8 mouse cellular contexts compared by ENCODE assay signal in genomic region chr11:69837952-69838713, GRCm38 (mm10). TPM values are rescaled to one million over a fixed set of nuclear protein-coding genes. Genes with fewer than 3 reads are reported as not detected.
DNase-seq lines count a peak whose midpoint lies in the region; ATAC-seq lines count a peak whose summit lies in the region.

Gene Tmem256 (plus strand): TSS chr11:69838514.

- peaks cover 8% of the 10 kb centered on the region; the same call in 1 of the 2 replicates for H3K36me3 ChIP-seq in hindbrain, embryonic 12.5 days

- peak within 1 kb of the TSS; percentile 98 for H3K9ac ChIP-seq in hindbrain, embryonic 12.5 days

- H3K4me2 ChIP-seq in hindbrain, embryonic 12.5 days (replicated peaks): peak within 1 kb of the TSS; percentile 97

- H3K27ac ChIP-seq in hindbrain, embryonic 12.5 days: peak within 1 kb of the TSS; percentile 97

- peak; percentile 89 for ATAC-seq in hindbrain, embryonic 12.5 days (ENCODE audit: low FRiP score)

- no peaks in the 10 kb centered on the region for H3K9me3 ChIP-seq in hindbrain, embryonic 12.5 days (replicated peaks)

- peak; percentile 98 for DNase-seq in NIH3T3 (ENCODE audit: low read depth)
- DNase-seq in cerebellum, postnatal 10 days: peak; percentile 98 to 99
- DNase-seq in frontal cortex, postnatal 10 days (ENCODE audit: low spot score in 2 of 2): peak; percentile 96 to 97
- peak; percentile 98 to 99 for DNase-seq in layer of hippocampus, postnatal 14 days (ENCODE audit: low spot score in 2 of 2)
- DNase-seq in lung, postnatal 14 days: peak; percentile 94
- peak; percentile 89 for DNase-seq in retina, adult 2 months (ENCODE audit: low read depth, low spot score)
- peak; percentile 88 to 91 for DNase-seq in thymus, postnatal 36 days

- H3K4me1 ChIP-seq in hindbrain, embryonic 12.5 days: peaks cover 38% of the 10 kb centered on the region

- peaks cover 9% of the 10 kb centered on the region; the same call in 1 of the 2 replicates for H3K27me3 ChIP-seq in hindbrain, embryonic 12.5 days

- WGBS in hindbrain, embryonic 12.5 days: under 1% methylated on average over 34 of the region's 34 CpGs

- peak within 1 kb of the TSS; percentile 88 for H3K4me3 ChIP-seq in hindbrain, embryonic 12.5 days

RNA-seq across cellular contexts. Expression of gene Tmem256, which starts in this region (rescaled TPM):
- polyA plus RNA-seq in hindbrain, embryonic 12.5 days (2016; fragmentation: Nextera tagmentation; extraction: Ambion mirVana): 268 and 314 TPM in 2 replicates
- 100 to 1,000 TPM; 150 to 162 TPM for total RNA-seq in layer of hippocampus, postnatal 14 days (2021)

Comparison
In these comparisons a context has a peak if more than half of its experiments do, and no peak if none do; other contexts are left out.
1. Peak in every context shown above with its lines: DNase-seq, ATAC-seq, H3K4me3 ChIP-seq and H3K27ac ChIP-seq.